In the genomic region with DNA sequence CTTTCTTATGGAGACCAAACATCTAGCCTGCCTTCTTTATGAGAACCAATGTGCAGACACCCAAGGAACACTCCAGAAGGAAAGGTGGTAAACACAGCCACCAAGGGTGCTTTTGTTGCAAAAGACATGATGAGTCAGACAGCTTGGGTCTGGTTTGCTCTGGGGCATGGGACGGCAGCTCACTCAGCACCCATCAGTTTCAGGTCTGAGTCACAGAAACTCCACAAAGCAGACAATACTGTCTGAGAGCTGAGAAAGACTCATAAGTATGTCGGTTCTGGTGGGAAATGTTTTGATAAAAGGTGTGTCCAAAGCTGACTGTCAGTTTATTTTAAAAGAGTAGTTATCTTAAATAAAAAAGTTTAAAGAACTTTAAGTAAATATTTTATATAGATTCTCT, we compare ENCODE assay signal across 20 mouse cellular contexts.
"Had no signal": no experiment of that assay in that cellular context is flagged by ENCODE, and none has a peak within 500 bp of the region (broad histone marks: within the 10 kb centered on the region; RNA-seq: fewer than 3 reads in every experiment).

No protein-coding gene starts in this region.

- H3K4me1 ChIP-seq: limb, embryonic 13.5 days; liver, embryonic 12.5 days; liver, embryonic 15.5 days; lung, embryonic 15.5 days; neural tube, embryonic 12.5 days; neural tube, embryonic 15.5 days; stomach, embryonic 15.5 days had no signal

- H3K27ac ChIP-seq: layer of hippocampus, adult 2 months; limb, embryonic 10.5 days; limb, embryonic 13.5 days; liver, embryonic 12.5 days; liver, embryonic 15.5 days; lung, embryonic 15.5 days; neural tube, embryonic 12.5 days; neural tube, embryonic 15.5 days; stomach, embryonic 15.5 days had no signal

- DNase-seq: kidney, postnatal 25 days; layer of hippocampus, adult 9-11 months; liver; lung, adult 18-20 months; lung, postnatal 14 days; lung, postnatal 4 days; midbrain, embryonic 14.5 days; retina, postnatal 1 day; right cerebral cortex, postnatal 25 days; spleen, adult 18-20 months; thymus, postnatal 25 days had no signal

- H3K4me3 ChIP-seq: layer of hippocampus, adult 2 months; limb, embryonic 10.5 days; limb, embryonic 13.5 days; liver, embryonic 12.5 days; liver, embryonic 15.5 days; lung, embryonic 15.5 days; neural tube, embryonic 12.5 days; neural tube, embryonic 15.5 days; stomach, embryonic 15.5 days had no signal
